Comparison of ENCODE assay signal across 7 mouse cellular contexts in the genomic region with DNA sequence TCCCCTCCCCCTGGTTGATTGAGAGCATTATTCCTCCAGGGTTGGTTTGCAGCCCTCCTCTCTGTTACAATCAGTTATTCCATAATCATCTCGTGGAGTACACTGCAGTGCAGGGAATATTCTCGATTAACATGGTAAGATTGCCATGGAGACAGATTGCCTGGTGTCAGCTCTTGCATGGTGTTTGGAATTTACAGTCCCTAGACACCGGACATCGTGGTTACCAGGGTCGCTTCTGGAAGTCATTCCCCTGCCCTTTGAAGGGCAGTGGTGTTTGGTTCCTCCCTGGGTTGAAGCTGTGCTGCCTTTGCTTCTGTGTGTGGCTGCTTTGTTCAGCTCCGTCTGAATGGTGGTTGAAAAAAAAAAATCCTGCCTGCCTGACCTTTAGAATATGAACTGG.
DNase-seq lines count a peak whose midpoint lies in the region; ATAC-seq and TF ChIP-seq lines count a peak whose summit lies in the region.

No protein-coding gene starts in this region.

- no peak overlapping the region for H3K4me3 ChIP-seq in lung, embryonic 16.5 days (ENCODE audit: low read length)
- no peak overlapping the region for H3K4me3 ChIP-seq in forebrain, embryonic 13.5 days
- no peak overlapping the region for H3K4me3 ChIP-seq in limb, embryonic 15.5 days
- H3K4me3 ChIP-seq in lung, adult 2 months (replicated peaks; ENCODE audit: extremely low read depth, low read depth, low read length): no peak overlapping the region

- no peaks in the 10 kb centered on the region for H3K36me3 ChIP-seq in lung, embryonic 16.5 days (ENCODE audit: control insufficient read depth, insufficient read depth, low read length)
- peaks cover 40% of the 10 kb centered on the region for H3K36me3 ChIP-seq in forebrain, embryonic 13.5 days (ENCODE audit: poor library complexity, severe bottlenecking)
- H3K36me3 ChIP-seq in limb, embryonic 15.5 days: no peaks in the 10 kb centered on the region

- H3K27ac ChIP-seq in lung, embryonic 16.5 days (ENCODE audit: low read length): peak overlapping the region; percentile 13; the same call in 1 of the 2 replicates
- H3K27ac ChIP-seq in forebrain, embryonic 13.5 days: peak overlapping the region; percentile 95
- no peak overlapping the region for H3K27ac ChIP-seq in limb, embryonic 15.5 days

- WGBS in lung, embryonic 16.5 days: 5% methylated on average over 6 of the region's 6 CpGs
- 4% methylated on average over 6 of the region's 6 CpGs for WGBS in forebrain, embryonic 13.5 days
- WGBS in limb, embryonic 15.5 days: 7% methylated on average over 6 of the region's 6 CpGs
- 8% methylated on average over 6 of the region's 6 CpGs for WGBS in lung, adult 2 months

- H3K4me1 ChIP-seq in lung, embryonic 16.5 days (replicated peaks; ENCODE audit: control insufficient read depth, insufficient read depth, low read length): 0 out of 2 replicates have a peak, but pooled peaks cover 4% of the 10 kb centered on the region
- peaks cover 56% of the 10 kb centered on the region for H3K4me1 ChIP-seq in forebrain, embryonic 13.5 days
- peaks cover 15% of the 10 kb centered on the region for H3K4me1 ChIP-seq in limb, embryonic 15.5 days
- no peaks in the 10 kb centered on the region; the same call in 1 of the 2 replicates for H3K4me1 ChIP-seq in lung, adult 2 months (ENCODE audit: control insufficient read depth, insufficient read depth, low read length)

- H3K9me3 ChIP-seq in lung, embryonic 16.5 days (ENCODE audit: control insufficient read depth, low read length): no peaks in the 10 kb centered on the region
- no peaks in the 10 kb centered on the region for H3K9me3 ChIP-seq in forebrain, embryonic 13.5 days (replicated peaks)
- no peaks in the 10 kb centered on the region for H3K9me3 ChIP-seq in limb, embryonic 15.5 days

- no peak for DNase-seq in lung, postnatal 4 days
- DNase-seq in right cerebral cortex, postnatal 36 days (ENCODE audit: low spot score in 2 of 2): no peak
- no peak for DNase-seq in left cerebral cortex, postnatal 36 days (ENCODE audit: low spot score in 2 of 2)
- DNase-seq in lung, adult 2 months: no peak

- TF ChIP-seq POLR2A in lung, adult 2 months (IDR thresholded peaks at IDR 0.05; ENCODE audit: borderline replicate concordance, extremely low read depth, low read depth, low read length): no peak

- ATAC-seq in lung, embryonic 16.5 days (ENCODE audit: low read depth): peak; percentile 20; the same call in 1 of the 2 replicates
- peak; percentile 34 for ATAC-seq in forebrain, embryonic 13.5 days
- ATAC-seq in limb, embryonic 15.5 days (ENCODE audit: insufficient number of reproducible peaks, low FRiP score, low TSS enrichment, low read depth): no peak

- H3K4me2 ChIP-seq in lung, embryonic 16.5 days (ENCODE audit: low read depth, low read length): peak overlapping the region; percentile 40
- peak overlapping the region; percentile 42 for H3K4me2 ChIP-seq in forebrain, embryonic 13.5 days
- 0 out of 2 replicates have a peak overlapping the region, but pooled peaks have one; percentile 10 for H3K4me2 ChIP-seq in limb, embryonic 15.5 days

- intact Hi-C loops in left cerebral cortex, postnatal 36 days (cut with DNase I): loop anchor here (5.0 kb wide), 1 partner anchor 98 kb away; no protein-coding TSS in a partner anchor

- H3K9ac ChIP-seq in lung, embryonic 16.5 days (ENCODE audit: low read length): 0 out of 2 replicates have a peak overlapping the region, but pooled peaks have one; percentile 23
- H3K9ac ChIP-seq in forebrain, embryonic 13.5 days: 0 out of 2 replicates have a peak overlapping the region, but pooled peaks have one; percentile 31
- H3K9ac ChIP-seq in limb, embryonic 15.5 days: no peak overlapping the region

- TF ChIP-seq CTCF in lung, adult 2 months (IDR thresholded peaks at IDR 0.05; ENCODE audit: insufficient read depth, low read length): no peak

- no peaks in the 10 kb centered on the region for H3K27me3 ChIP-seq in lung, embryonic 16.5 days (ENCODE audit: control insufficient read depth, insufficient read depth, low read depth, low read length)
- H3K27me3 ChIP-seq in forebrain, embryonic 13.5 days: no peaks in the 10 kb centered on the region
- no peaks in the 10 kb centered on the region for H3K27me3 ChIP-seq in limb, embryonic 15.5 days
